Mouse (Mus musculus) inflammation-experienced regulatory T-cells (primary cell): Measurements from ENCODE around the gene Rin2. TPM values are rescaled to one million over a fixed set of nuclear protein-coding genes. Genes with fewer than 3 reads are reported as not detected.

Experiments
- polyA plus RNA-seq, 2 experiments: library from polyadenylated mRNA; unstranded; fragments of 100-300 nt; shearing (Covaris generic); gene quantifications; one replicate each; pipeline ENCODE4 v1.2.1; 2017

Rin2 gene
- 10 to 100 TPM in 1 of 2 experiments, under 1 TPM in 1; 0.80 to 10.7 TPM for polyA plus RNA-seq

GRCm38 (mm10) chr2:145675142-145675755 lies at the start of gene Rin2:
Gene Rin2 (plus strand): TSS chr2:145675215.

GRCm38 (mm10) chr2:145901861-145902260 lies 226.8 kb downstream of the Rin2 start, which contains the start of gene Naa20:
Gene Naa20 (plus strand): TSS chr2:145902099.

GRCm38 (mm10) chr2:145934339-145935231 lies 259.6 kb downstream of the Rin2 start, which contains the start of the genes Cfap61 and Crnkl1:
Gene Cfap61 (plus strand): TSS chr2:145934784.
Gene Crnkl1 (minus strand): TSS chr2:145935014.

Other genes with a start within 250 kb of the Rin2 start
- gene Naa20, start 226.9 kb downstream of the Rin2 start, polyA plus RNA-seq: 100 to 1,000 TPM; 105 to 112 TPM